ENCODE assay signal across 8 mouse cellular contexts in genomic region chr17:64425811-64426210, GRCm38 (mm10).
"Had no signal": no experiment of that assay in that cellular context is flagged by ENCODE, and none has a peak within 500 bp of the region (broad histone marks: within the 10 kb centered on the region; RNA-seq: fewer than 3 reads in every experiment).

No protein-coding gene starts in this region.

- ATAC-seq: liver, postnatal 0 days; midbrain, embryonic 13.5 days had no signal

- H3K4me3 ChIP-seq: liver, embryonic 13.5 days; midbrain, embryonic 13.5 days had no signal

- H3K4me2 ChIP-seq: liver, embryonic 13.5 days; midbrain, embryonic 13.5 days had no signal

- H3K36me3 ChIP-seq: liver, embryonic 13.5 days; midbrain, embryonic 13.5 days had no signal

- H3K27ac ChIP-seq: liver, embryonic 13.5 days; midbrain, embryonic 13.5 days; stomach, postnatal 0 days had no signal

- H3K4me1 ChIP-seq: liver, embryonic 13.5 days; midbrain, embryonic 13.5 days had no signal

- H3K27me3 ChIP-seq: liver, embryonic 13.5 days; midbrain, embryonic 13.5 days had no signal

- DNase-seq: kidney, adult 11 months; kidney, adult 9 months; kidney, postnatal 14 days; left cerebral cortex, postnatal 4 days; liver, embryonic 13.5 days; liver, postnatal 0 days had no signal

- H3K9me3 ChIP-seq: liver, embryonic 13.5 days; midbrain, embryonic 13.5 days had no signal

- H3K9ac ChIP-seq: liver, embryonic 13.5 days; liver, postnatal 0 days; midbrain, embryonic 13.5 days had no signal
